In the genomic region with DNA sequence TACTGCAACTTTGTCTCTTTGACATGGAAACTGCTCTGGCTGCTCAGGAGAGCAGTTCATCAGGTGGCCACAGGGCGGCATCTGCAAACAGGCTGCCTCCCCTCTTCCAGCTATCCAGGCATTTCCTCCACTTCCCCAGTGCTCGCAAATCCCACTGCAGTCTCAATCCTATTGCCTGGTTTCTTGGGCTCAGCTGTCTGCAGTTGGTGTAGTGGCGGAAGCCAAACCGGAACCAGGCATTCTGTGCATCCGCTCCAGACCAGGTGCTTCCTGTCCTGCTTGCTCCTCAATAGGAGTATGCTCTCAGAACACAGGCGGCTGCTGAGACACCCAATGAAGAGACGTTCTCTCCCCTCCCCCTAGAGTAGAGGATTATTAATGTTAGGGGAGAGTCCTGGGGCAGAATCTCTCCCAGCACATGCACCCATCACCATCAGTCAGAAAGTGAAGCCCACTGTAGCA, we compare ENCODE assay signal across 8 mouse cellular contexts. TPM values are rescaled to one million over a fixed set of nuclear protein-coding genes. Genes with fewer than 3 reads are reported as not detected.
A peak's percentile ranks its signal among the peaks of the same experiment; 100 is the strongest.
DNase-seq lines count a peak whose midpoint lies in the region; ATAC-seq lines count a peak whose summit lies in the region.

No protein-coding gene starts in this region.

- no peaks in the 10 kb centered on the region for H3K9me3 ChIP-seq in megakaryocyte, embryonic 14.5 days
- H3K9me3 ChIP-seq in limb, embryonic 12.5 days: no peaks in the 10 kb centered on the region
- no peaks in the 10 kb centered on the region for H3K9me3 ChIP-seq in midbrain, embryonic 14.5 days (ENCODE audit: control insufficient read depth, low read length)

- H3K9ac ChIP-seq in limb, embryonic 12.5 days (replicated peaks): no peak overlapping the region
- H3K9ac ChIP-seq in midbrain, embryonic 14.5 days (replicated peaks; ENCODE audit: low read length): no peak overlapping the region

- peak overlapping the region; percentile 84 for H3K4me3 ChIP-seq in megakaryocyte, embryonic 14.5 days (replicated peaks)
- no peak overlapping the region for H3K4me3 ChIP-seq in limb, embryonic 12.5 days (replicated peaks)
- no peak overlapping the region for H3K4me3 ChIP-seq in midbrain, embryonic 14.5 days (replicated peaks; ENCODE audit: low read depth, low read length)

- peaks cover 73% of the 10 kb centered on the region for H3K4me1 ChIP-seq in megakaryocyte, embryonic 14.5 days
- H3K4me1 ChIP-seq in limb, embryonic 12.5 days (replicated peaks): peaks cover 34% of the 10 kb centered on the region
- no peaks in the 10 kb centered on the region for H3K4me1 ChIP-seq in midbrain, embryonic 14.5 days (ENCODE audit: control insufficient read depth, insufficient read depth, low read length)

- no peaks in the 10 kb centered on the region for H3K27me3 ChIP-seq in megakaryocyte, embryonic 14.5 days (replicated peaks)
- H3K27me3 ChIP-seq in limb, embryonic 12.5 days: peaks cover 40% of the 10 kb centered on the region
- H3K27me3 ChIP-seq in midbrain, embryonic 14.5 days (ENCODE audit: control insufficient read depth, insufficient read depth, low read length): peaks cover 38% of the 10 kb centered on the region

- H3K27ac ChIP-seq in limb, embryonic 12.5 days: peak overlapping the region; percentile 69; the same call in 1 of the 2 replicates
- no peak overlapping the region; the same call in 1 of the 2 replicates for H3K27ac ChIP-seq in midbrain, embryonic 14.5 days (replicated peaks; ENCODE audit: low read depth, low read length)

- DNase-seq in cerebellum, postnatal 25 days: peak; percentile 76 to 81
- peak; percentile 39 to 45 for DNase-seq in gastrocnemius, adult 8-10 months (ENCODE audit: low spot score in 2 of 2)
- peak; percentile 57 for DNase-seq in induced T-regulatory cell, adult 2 months (ENCODE audit: low read depth)
- peak; percentile 76 for DNase-seq in midbrain, embryonic 14.5 days
- DNase-seq in thymus, postnatal 10 days (ENCODE audit: low spot score in 2 of 2): peak; percentile 69 to 72

- ATAC-seq in megakaryocyte, adult 5-6 weeks (ENCODE audit: poor library complexity, severe bottlenecking): no peak
- no peak for ATAC-seq in limb, embryonic 12.5 days (ENCODE audit: insufficient number of reproducible peaks, insufficient read depth, low FRiP score, low TSS enrichment, low read depth)
- ATAC-seq in midbrain, embryonic 14.5 days (ENCODE audit: low FRiP score, low TSS enrichment): no peak

- WGBS in limb, embryonic 12.5 days: 55% methylated on average over 7 of the region's 7 CpGs
- 66% methylated on average over 7 of the region's 7 CpGs for WGBS in midbrain, embryonic 14.5 days

- peaks cover 80% of the 10 kb centered on the region for H3K36me3 ChIP-seq in megakaryocyte, embryonic 14.5 days (replicated peaks; ENCODE audit: low read length)
- H3K36me3 ChIP-seq in limb, embryonic 12.5 days: peaks cover 52% of the 10 kb centered on the region
- H3K36me3 ChIP-seq in midbrain, embryonic 14.5 days (ENCODE audit: control insufficient read depth, insufficient read depth, low read length): peaks cover 45% of the 10 kb centered on the region

- H3K4me2 ChIP-seq in limb, embryonic 12.5 days: no peak overlapping the region
- no peak overlapping the region for H3K4me2 ChIP-seq in midbrain, embryonic 14.5 days (ENCODE audit: low read length)

RNA-seq across cellular contexts. Expression of a gene that starts 1.4 kb away (rescaled TPM):
- polyA plus RNA-seq in megakaryocyte, embryonic 14.5 days (2012; ENCODE audit: insufficient read depth, low replicate concordance): 347 and 510 TPM in 2 replicates
- 69.0 and 69.9 TPM in 2 replicates for total RNA-seq in megakaryocyte, adult 5-6 weeks (2015)
- 60.3 and 62.0 TPM in 2 replicates for total RNA-seq in megakaryocyte, adult 5-6 weeks (2017)
- 1 to 10 TPM in 1 of 4 experiments, under 1 TPM in 3; 0.51 to 1.8 (median 0.57) TPM for total RNA-seq in gastrocnemius, adult 8-10 months (2022)
- polyA plus RNA-seq in limb, embryonic 12.5 days (2016; fragmentation: Nextera tagmentation; extraction: Ambion mirVana): 3.7 and 4.7 TPM in 2 replicates
- 1.5 and 3.8 TPM in 2 replicates for polyA plus RNA-seq in midbrain, embryonic 14.5 days (2014; fragmentation: Nextera tagmentation; extraction: Ambion mirVana)

RNA-seq across cellular contexts. Expression of a gene that starts 12.2 kb away (rescaled TPM):
- polyA plus RNA-seq in megakaryocyte, embryonic 14.5 days (2012; ENCODE audit: insufficient read depth, low replicate concordance): 144 and 266 TPM in 2 replicates
- 42.8 and 43.0 TPM in 2 replicates for total RNA-seq in megakaryocyte, adult 5-6 weeks (2015)
- 31.8 and 36.8 TPM in 2 replicates for total RNA-seq in megakaryocyte, adult 5-6 weeks (2017)
- 10 to 100 TPM; 17.6 to 26.4 (median 20.7) TPM for total RNA-seq in gastrocnemius, adult 8-10 months (2022)
- polyA plus RNA-seq in limb, embryonic 12.5 days (2016; fragmentation: Nextera tagmentation; extraction: Ambion mirVana): 16.9 and 21.4 TPM in 2 replicates
- polyA plus RNA-seq in midbrain, embryonic 14.5 days (2014; fragmentation: Nextera tagmentation; extraction: Ambion mirVana): 19.1 and 20.2 TPM in 2 replicates

RNA-seq across cellular contexts. Expression of a gene that starts 13.8 kb away (rescaled TPM):
- polyA plus RNA-seq in megakaryocyte, embryonic 14.5 days (2012; ENCODE audit: insufficient read depth, low replicate concordance): 107 and 120 TPM in 2 replicates
- 29.5 and 35.9 TPM in 2 replicates for total RNA-seq in megakaryocyte, adult 5-6 weeks (2015)
- 37.6 and 40.4 TPM in 2 replicates for total RNA-seq in megakaryocyte, adult 5-6 weeks (2017)
- 10 to 100 TPM; 44.9 to 73.7 (median 53.5) TPM for total RNA-seq in gastrocnemius, adult 8-10 months (2022)
- 63.4 and 66.9 TPM in 2 replicates for polyA plus RNA-seq in limb, embryonic 12.5 days (2016; fragmentation: Nextera tagmentation; extraction: Ambion mirVana)
- polyA plus RNA-seq in midbrain, embryonic 14.5 days (2014; fragmentation: Nextera tagmentation; extraction: Ambion mirVana): 56.9 and 59.6 TPM in 2 replicates

RNA-seq across cellular contexts. Expression of a gene that starts 22.9 kb away (rescaled TPM):
- 2.7 and 19.7 TPM in 2 replicates for polyA plus RNA-seq in megakaryocyte, embryonic 14.5 days (2012; ENCODE audit: insufficient read depth, low replicate concordance)
- 40.4 and 45.2 TPM in 2 replicates for total RNA-seq in megakaryocyte, adult 5-6 weeks (2015)
- 20.6 and 25.5 TPM in 2 replicates for total RNA-seq in megakaryocyte, adult 5-6 weeks (2017)
- under 1 TPM in 3 of 4 experiments, not detected in 1; 0.43 to 0.56 (median 0.48) TPM for total RNA-seq in gastrocnemius, adult 8-10 months (2022)
- 9.7 and 11.8 TPM in 2 replicates for polyA plus RNA-seq in limb, embryonic 12.5 days (2016; fragmentation: Nextera tagmentation; extraction: Ambion mirVana)
- 0.67 and 0.91 TPM in 2 replicates for polyA plus RNA-seq in midbrain, embryonic 14.5 days (2014; fragmentation: Nextera tagmentation; extraction: Ambion mirVana)

RNA-seq across cellular contexts. Expression of a gene that starts 37.2 kb away (rescaled TPM):
- 106 and 333 TPM in 2 replicates for polyA plus RNA-seq in megakaryocyte, embryonic 14.5 days (2012; ENCODE audit: insufficient read depth, low replicate concordance)
- total RNA-seq in megakaryocyte, adult 5-6 weeks (2015): 86.1 and 87.5 TPM in 2 replicates
- 62.7 and 65.3 TPM in 2 replicates for total RNA-seq in megakaryocyte, adult 5-6 weeks (2017)
- total RNA-seq in gastrocnemius, adult 8-10 months (2022): 1 to 10 TPM; 4.3 to 5.1 (median 4.5) TPM
- polyA plus RNA-seq in limb, embryonic 12.5 days (2016; fragmentation: Nextera tagmentation; extraction: Ambion mirVana): 134 and 144 TPM in 2 replicates
- 15.5 and 16.0 TPM in 2 replicates for polyA plus RNA-seq in midbrain, embryonic 14.5 days (2014; fragmentation: Nextera tagmentation; extraction: Ambion mirVana)

Comparison
In these comparisons a context has a peak if more than half of its experiments do, and no peak if none do; other contexts are left out.
1. RNA of a gene that starts 1.4 kb away (polyA plus RNA-seq): 347 to 510 TPM in megakaryocyte, embryonic 14.5 days; 1.5 to 3.8 TPM in midbrain, embryonic 14.5 days and 3.7 to 4.7 TPM in limb, embryonic 12.5 days; every median in the first group is over 10 times any median in the second.
2. Peak in every context shown above with its lines, with median percentiles within 50 percentile points of each other: DNase-seq.